In genomic region chr13:119696496-119696895, GRCm38 (mm10) we compare ENCODE assay signal across 13 mouse cellular contexts.
"Had no signal": no experiment of that assay in that cellular context is flagged by ENCODE, and none has a peak within 500 bp of the region (broad histone marks: within the 10 kb centered on the region; RNA-seq: fewer than 3 reads in every experiment).

No protein-coding gene starts in this region.

- H3K9me3 ChIP-seq: liver, embryonic 12.5 days; liver, embryonic 15.5 days; lung, embryonic 15.5 days; megakaryocyte, embryonic 14.5 days; midbrain, embryonic 15.5 days had no signal

- DNase-seq: layer of hippocampus, postnatal 36 days; lung, adult 18-20 months; lung, postnatal 10 days; lung, postnatal 36 days; thymus, adult 18-20 months; thymus, postnatal 36 days had no signal

- ATAC-seq: intestine, postnatal 0 days; liver, embryonic 12.5 days; midbrain, embryonic 15.5 days had no signal

- H3K4me2 ChIP-seq: liver, embryonic 12.5 days; liver, embryonic 15.5 days; lung, embryonic 15.5 days had no signal

- H3K27ac ChIP-seq: left cerebral cortex, adult 2 months; liver, embryonic 12.5 days; liver, embryonic 15.5 days; lung, embryonic 15.5 days; midbrain, embryonic 15.5 days had no signal

- H3K9ac ChIP-seq: liver, embryonic 12.5 days; liver, embryonic 15.5 days; lung, embryonic 15.5 days; midbrain, embryonic 15.5 days had no signal

- H3K4me3 ChIP-seq: left cerebral cortex, adult 2 months; liver, embryonic 12.5 days; liver, embryonic 15.5 days; lung, embryonic 15.5 days; megakaryocyte, embryonic 14.5 days; midbrain, embryonic 15.5 days had no signal

- H3K27me3 ChIP-seq: liver, embryonic 12.5 days; liver, embryonic 15.5 days; lung, embryonic 15.5 days; megakaryocyte, embryonic 14.5 days; midbrain, embryonic 15.5 days had no signal
